Mouse (Mus musculus) lung, adult 2 months (tissue): Measurements from ENCODE around the gene Kif26b.

Source experiments
- CTCF ChIP-seq: fragments of 200-500 bp; IDR thresholded peaks from 2 replicates; pipeline ENCODE4 v1.5.1; 2011; ENCODE audit warnings: mild to moderate bottlenecking, low read length, control low read depth; ENCODE audit not compliant: insufficient read depth
- POLR2A ChIP-seq: fragments of 200-500 bp; IDR thresholded peaks from 2 replicates; pipeline ENCODE4 v1.6.1; 2011; ENCODE audit warnings: low read depth, mild to moderate bottlenecking, control low read depth, low read length, borderline replicate concordance; ENCODE audit errors: extremely low read depth

- TF ChIP-seq POLR2A (no peak), CTCF (no peak)
Measured at GRCm38 (mm10) chr1:178871055-178871454, 342.1 kb downstream of the Kif26b start.
